Mouse (Mus musculus) urinary bladder, postnatal 14 days (tissue): Measurements from ENCODE around the gene Coasy.

Source experiments
- DNase-seq: peaks from one replicate; pipeline ENCODE4 v3.0.0; 2021; ENCODE audit warnings: low spot score

Coasy gene

DNA sequence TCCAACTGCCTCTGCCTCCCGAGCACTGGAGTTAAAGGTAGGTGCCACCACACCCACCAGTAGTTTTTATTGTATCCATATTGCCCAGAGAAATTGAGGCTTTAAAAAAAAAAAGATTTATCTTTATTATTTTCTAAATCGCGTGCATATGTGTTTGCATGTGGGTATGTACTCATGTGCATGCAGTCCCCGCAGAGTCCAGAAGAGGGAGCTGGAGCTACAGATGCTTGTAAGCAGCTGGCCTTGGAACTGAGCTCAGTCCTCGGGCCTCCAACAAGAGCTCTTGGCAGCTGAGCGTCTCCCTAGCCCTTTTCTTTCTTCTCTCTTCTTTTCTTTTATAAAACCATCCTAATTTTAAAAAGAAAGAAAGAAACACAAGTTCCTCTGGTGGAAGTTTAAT, 49.3 kb downstream of the Coasy start:
- DNase-seq = no peak

GRCm38 (mm10) chr11:101133037-101133436, 50.7 kb downstream of the Coasy start:
- DNase-seq = no peak

DNA sequence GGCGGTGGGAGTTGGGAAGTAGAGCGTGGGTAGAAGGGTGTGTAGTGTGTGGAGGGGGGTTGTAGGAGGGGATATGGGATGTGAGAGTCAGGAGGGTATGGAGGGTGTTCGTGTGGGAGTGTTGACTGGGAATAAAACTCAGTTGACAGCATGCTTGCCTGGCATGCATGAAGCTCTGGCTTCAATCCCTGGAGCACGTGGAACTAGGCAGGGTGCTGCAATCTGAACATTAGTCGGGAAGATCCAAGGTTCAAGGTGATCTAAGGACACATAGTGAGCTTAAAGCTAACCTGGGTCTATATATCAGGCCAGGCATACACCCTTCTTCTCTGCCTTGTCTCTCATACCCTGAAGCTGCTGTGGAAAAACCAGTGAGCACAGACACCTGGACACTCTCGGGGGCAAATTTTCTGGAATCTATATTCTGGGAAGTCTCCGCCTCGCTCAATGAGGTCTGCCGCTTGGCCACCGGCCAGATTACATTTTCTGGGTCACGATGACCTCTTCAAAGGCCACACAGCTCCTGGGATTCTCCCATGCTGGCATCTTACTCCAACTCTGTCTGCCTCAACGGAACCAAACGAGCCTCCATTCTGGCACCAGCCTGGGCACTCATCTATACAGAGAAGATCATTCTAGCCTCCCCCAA, 52.0 kb downstream of the Coasy start:
- no peak for DNase-seq
